Mouse (Mus musculus) left cerebral cortex, postnatal 25 days (tissue): ENCODE results near the gene B4galnt2. TPM values are rescaled to one million over a fixed set of nuclear protein-coding genes. Genes with fewer than 3 reads are reported as not detected.
"Not testable (repeated sequence)": the region's sequence is repeated elsewhere in the genome, so short reads cannot be mapped to it uniquely, and the experiment has no call there.

Experiments
- DNase-seq, 2 experiments: peaks; one replicate each; pipeline ENCODE4 v3.0.0; 2022; ENCODE audit warnings: low spot score in 2 of 2, mixed read lengths in 1 of 2
- intact Hi-C: fragments of 180-260 bp; cut with DNase I; formaldehyde crosslinking; loops from one replicate; pipeline ENCODE4 v1.15.1; 2025
- total RNA-seq, 2 experiments: library from RNA; stranded (reverse); gene quantifications; 2 replicates each; pipeline ENCODE4 v1.2.3; 2021

Gene B4galnt2
- not detected for total RNA-seq

- peak; percentile 15 to 25 for DNase-seq
- intact Hi-C loops = loop anchor here (10.0 kb wide), 2 partner anchors 280 to 420 kb away; partner anchors contain the start of gene Hoxb13
Observed at GRCm38 (mm10) chr11:95914571-95914991, at the start of gene B4galnt2. TSS of gene B4galnt2 (minus strand) at chr11:95914891.

DNA sequence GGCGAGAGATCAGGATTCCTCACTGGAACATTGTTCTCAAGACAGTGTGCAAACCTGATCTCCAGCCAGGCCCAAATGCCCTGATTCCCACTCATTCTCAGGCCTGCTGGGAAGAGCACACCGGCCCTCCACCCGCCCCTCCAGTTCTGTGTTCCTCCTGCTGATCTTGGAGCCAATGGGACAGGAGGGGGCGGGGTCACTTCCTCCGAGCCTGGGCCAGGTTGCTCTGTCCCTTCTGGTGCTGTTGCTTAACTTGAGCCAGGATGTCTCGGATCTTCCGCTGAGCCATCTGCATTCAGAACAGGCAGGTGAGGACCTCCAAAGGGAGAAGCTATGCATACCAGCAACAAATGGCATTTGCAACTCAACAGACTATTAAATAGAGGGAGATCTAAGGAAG is 48.6 kb upstream of the B4galnt2 start:
- DNase-seq = no peak
- intact Hi-C loops = loop anchor here (10.0 kb wide), 1 partner anchor 279 kb away; no protein-coding TSS in a partner anchor

- no peak for DNase-seq
- intact Hi-C loops = no loop called here
Observed at GRCm38 (mm10) chr11:95959152-95959551, 44.5 kb upstream of the B4galnt2 start.

DNA sequence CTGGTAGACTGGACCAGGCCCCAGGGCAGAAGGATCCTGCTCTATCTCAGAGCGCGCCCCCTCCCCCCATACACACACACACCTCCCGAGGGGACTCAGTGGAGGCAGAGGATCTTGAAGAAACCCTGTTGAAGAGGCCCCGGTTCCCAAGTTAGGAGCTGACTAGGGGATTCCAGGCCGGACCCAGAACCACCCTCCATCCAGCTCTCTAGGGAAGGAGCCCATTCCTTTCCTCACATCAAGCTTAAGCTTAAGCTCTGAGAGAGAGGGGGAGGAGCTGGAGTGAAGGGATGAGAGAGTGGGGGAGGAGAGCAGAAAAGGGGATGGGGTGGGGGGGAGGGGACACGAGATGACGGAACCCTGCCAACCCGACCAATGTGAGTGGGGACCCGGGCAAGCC is 43.6 kb upstream of the B4galnt2 start:
- intact Hi-C loops = no loop called here
- DNase-seq = no peak

DNA sequence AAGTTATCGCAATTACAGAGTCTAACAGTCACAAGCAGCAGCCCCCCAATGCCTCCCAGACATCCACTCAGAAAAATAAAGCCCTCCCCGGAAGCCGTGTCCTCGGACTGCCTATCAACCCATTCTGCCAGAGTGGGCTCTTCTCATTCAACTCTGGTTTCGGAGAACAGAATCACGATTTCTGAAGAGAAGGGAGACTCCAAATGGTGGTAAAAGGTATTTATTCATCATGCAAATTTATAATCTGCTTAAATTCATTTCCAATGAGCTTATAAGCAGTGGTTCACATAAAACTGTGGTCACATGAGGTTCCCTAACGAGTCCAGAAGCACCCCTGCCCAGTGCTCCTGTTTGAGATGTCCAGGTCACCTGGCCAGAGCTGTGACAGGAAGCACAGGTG is 42.7 kb upstream of the B4galnt2 start:
- no peak for DNase-seq
- intact Hi-C loops = no loop called here

DNA sequence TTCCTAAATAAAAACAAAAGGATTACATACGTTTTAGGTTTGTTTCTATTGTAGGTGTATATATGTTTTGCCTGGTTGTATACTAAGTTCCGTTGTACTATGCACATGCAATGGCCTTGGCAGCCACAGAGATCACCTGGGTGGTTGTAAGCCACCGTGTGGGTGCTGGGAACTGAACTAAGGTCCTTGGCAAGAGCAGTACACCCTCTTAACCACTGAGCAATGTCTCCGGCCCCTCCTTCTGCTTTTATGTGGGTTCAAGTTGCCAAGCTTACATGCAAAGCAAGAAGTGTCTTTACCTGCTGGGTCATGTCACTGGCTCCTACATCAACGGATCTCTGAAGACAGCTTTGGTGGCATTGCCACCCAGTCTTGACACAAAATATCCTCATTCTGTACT is 38.6 kb upstream of the B4galnt2 start:
- DNase-seq = no peak
- intact Hi-C loops = no loop called here

GRCm38 (mm10) chr11:95945838-95946472 is 31.3 kb upstream of the B4galnt2 start:
- intact Hi-C loops = no loop called here

DNA sequence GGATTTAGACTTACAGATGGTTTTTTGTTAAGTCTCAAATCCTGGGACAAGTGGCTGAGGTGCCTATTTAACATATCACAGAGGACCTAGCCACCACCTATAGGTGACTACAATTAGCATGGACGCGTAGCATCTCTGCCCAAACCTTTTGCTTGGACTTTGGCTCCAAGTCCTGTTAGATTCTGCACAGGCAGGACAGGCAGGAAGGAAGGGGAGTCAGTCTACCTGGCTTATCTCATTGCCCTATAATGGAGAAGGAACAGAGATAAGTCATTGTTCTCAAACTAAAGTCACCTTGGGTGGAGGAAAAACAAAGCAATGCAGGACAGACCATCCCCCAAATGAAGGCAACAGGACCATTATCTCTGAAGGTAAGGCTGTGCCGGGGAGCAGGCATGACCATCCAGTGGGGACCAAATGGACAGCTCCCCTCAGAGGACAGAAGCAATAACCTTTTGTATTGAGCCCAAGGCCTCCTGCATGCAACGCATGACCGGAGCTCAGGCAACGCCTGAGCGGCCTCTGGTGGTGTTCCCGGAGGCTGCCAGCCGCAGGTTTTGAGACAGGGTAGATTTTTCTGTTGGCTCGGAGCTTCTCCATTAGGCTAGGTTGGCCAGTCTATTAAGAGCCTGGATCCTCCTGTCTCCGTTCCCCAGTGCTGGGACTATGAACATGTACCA is 25.3 kb upstream of the B4galnt2 start:
- no peak for DNase-seq
- intact Hi-C loops = no loop called here

More at GRCm38 (mm10) chr11:95945838-95946472, 31.3 kb upstream of the B4galnt2 start:
- no peak for DNase-seq

- DNase-seq = no peak
- intact Hi-C loops = no loop called here
Observed at GRCm38 (mm10) chr11:95936409-95936808, 21.7 kb upstream of the B4galnt2 start.

DNA sequence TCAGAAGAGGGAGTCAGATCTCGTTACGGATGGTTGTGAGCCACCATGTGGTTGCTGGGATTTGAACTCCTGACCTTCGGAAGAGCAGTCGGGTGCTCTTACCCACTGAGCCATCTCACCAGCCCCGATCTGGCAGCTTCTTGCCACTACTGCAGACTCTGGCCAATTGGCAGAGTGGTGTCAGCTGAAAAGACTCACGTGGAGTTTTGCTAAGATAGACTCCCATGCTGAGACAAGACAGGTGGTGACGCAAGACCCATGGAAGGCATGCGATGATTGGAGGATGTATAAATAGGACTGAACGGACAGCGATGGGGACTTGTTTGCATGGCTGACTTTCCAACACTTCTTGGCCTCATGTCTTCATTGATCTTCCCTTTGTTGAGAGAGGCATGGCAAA is 17.5 kb upstream of the B4galnt2 start:
- intact Hi-C loops, DNase-seq: not testable (repeated sequence)

GRCm38 (mm10) chr11:95926398-95926797 is 11.7 kb upstream of the B4galnt2 start:
- no peak for DNase-seq
- intact Hi-C loops = no loop called here

DNA sequence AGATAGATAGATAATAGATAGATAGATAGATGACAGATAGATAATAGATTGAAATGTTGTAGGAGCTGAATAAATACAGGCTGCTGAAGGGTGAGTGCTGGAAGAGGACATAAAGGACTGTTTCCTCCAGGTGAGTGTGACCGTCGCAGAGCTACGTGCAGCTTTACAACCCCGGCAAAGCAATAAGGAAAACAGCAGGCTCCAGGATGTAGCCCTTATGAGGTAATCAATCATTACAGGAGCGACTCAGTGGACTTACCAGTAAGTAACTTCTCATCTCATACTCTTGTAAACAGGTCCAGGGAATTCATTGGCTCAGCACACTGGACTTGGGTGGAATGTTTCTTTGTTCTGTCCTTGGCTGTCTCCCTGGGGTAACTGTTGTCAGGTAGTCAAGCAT is 11.3 kb upstream of the B4galnt2 start:
- intact Hi-C loops = no loop called here
- no peak for DNase-seq

- intact Hi-C loops = no loop called here
Observed at GRCm38 (mm10) chr11:95924215-95924614, 9.5 kb upstream of the B4galnt2 start.

GRCm38 (mm10) chr11:95923477-95923876 is 8.8 kb upstream of the B4galnt2 start:
- DNase-seq, intact Hi-C loops: not testable (repeated sequence)

More at GRCm38 (mm10) chr11:95924215-95924614, 9.5 kb upstream of the B4galnt2 start:
- DNase-seq = no peak

DNA sequence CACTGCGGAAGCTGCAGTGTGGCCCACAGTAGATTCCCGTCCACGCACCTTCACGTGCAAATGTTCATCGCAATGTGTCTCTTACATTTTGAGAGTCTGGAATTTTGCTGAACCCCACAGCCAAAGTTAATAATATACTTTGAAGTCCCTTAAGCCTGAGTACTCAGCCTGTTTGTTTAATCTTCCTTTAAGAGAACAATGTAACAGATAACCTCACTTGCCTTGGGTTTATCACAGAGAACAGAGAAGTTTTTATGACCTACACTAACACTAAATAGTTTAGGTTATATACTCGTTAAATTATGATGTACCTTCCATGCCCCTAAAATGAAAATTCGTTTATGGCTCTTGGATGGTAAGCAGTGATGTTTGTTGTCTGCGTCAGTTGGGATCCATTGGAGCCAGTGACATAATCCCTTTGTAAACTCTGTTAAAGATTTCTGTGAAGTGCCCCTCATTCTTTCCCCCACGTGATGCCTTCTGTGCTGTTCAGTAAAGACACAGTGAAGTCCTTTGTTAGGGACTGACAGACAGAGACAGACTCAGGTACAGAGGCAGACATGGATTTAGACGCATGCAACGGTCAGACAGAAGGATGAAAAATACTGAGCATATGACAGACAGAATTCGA is 7.4 kb upstream of the B4galnt2 start:
- DNase-seq = no peak
- intact Hi-C loops = no loop called here

- DNase-seq = no peak
- intact Hi-C loops = loop anchor here (10.0 kb wide), 2 partner anchors 278 to 418 kb away; partner anchors contain the start of gene Hoxb13
Observed at GRCm38 (mm10) chr11:95916426-95916825, 1.7 kb upstream of the B4galnt2 start.

DNA sequence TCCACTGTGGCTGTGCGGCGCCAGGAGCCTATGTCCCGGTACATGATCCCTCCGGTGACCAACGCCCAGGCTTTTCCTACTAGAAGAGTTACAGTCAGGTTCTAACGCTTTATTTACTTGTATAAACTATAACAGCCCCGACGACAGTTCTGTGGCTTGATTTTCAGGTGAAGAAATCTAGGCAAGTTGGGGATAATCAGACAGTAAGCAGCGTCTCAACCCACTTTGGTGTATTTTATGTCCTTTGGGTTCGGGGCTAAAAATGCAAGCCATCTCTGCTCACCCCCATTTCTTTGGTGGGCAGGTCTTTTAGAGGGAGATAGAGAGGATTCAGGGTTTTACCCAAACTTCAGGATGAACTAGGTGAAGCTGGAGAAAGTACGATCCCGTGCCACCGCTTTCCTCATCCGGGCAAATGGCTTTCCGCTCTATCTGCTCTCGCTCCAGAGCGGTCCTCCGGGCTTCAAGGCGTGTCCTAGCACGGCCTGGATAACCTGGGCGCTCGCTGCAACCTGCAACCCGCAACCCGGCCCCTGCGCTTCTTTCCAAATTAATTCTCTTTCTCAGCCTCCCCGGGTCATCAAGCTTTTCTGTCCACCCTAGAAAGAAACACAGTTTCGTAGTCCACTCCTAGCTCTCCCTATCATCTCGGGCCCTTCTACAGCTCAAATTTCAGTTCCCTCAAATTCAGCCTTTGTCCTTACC is 467 bp upstream of the B4galnt2 start:
- DNase-seq = peak; percentile 2 to 3
- intact Hi-C loops = loop anchor here (10.0 kb wide), 2 partner anchors 280 to 420 kb away; partner anchors contain the start of gene Hoxb13

DNA sequence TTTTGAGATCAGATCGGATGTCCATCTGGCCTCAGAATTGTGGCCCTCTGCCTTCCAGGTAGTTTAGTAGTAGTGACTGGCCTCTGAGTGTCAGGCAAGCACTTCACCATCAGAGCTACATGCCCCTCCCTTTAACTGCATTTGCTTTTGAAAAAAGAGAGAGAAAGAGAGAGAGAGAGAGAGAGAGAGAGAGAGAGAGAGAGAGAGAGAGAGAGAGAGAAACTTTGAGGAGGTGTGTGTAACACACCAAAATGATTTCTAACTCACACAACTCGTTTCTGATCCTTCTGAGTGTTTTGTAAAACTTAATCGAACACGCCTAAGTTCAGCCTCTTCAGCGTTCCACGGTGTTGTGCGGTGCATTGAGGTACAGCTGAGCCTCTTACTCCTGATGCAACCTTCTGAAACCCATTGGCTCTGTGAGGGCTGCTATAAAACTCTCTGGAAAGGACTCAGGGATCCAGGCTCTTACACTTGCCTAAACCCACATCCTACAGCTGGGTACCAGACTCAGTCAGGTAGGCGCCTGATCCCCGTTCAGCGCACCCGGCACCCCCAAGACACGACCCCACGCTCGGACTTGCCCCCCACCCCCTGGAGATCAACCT is 628 bp downstream of the B4galnt2 start:
- intact Hi-C loops = loop anchor here (10.0 kb wide), 2 partner anchors 281 to 421 kb away; partner anchors contain the start of gene Hoxb13
- no peak for DNase-seq

DNA sequence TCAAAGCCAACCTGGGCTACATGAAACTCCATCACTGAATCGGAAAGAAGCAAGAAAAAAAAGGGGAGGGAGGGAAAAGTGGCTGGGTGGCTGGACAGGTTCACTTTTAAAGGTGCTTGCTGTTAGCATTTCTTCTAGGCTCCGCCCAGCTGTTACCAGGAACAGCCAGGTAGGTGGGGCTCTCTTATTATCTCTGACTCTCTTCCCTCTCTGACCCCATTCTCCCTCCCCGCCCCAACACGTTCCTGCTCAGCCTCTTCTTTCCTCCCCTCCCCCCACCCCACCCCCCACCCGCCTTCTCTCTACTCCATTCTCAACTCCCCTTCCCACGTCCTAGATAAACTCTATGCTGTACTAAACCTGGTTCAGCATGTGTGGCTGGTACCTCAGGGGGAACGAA is 3.1 kb downstream of the B4galnt2 start:
- intact Hi-C loops = loop anchor here (10.0 kb wide), 2 partner anchors 283 to 423 kb away; partner anchors contain the start of gene Hoxb13
- DNase-seq = no peak
